Mouse (Mus musculus) lung, embryonic 15.5 days (tissue): ENCODE measurements around the gene Actb. TPM values are rescaled to one million over a fixed set of nuclear protein-coding genes. Genes with fewer than 3 reads are reported as not detected.

Experiments used
- ATAC-seq: fragments of 200-750 bp; cut with Nextera tagmentation; 2 replicates; pipeline ENCODE4 v1.8.0; 2017; ENCODE audit warnings: moderate number of reproducible peaks, borderline replicate concordance; ENCODE audit not compliant: low FRiP score, low TSS enrichment; ENCODE audit errors: extremely low read depth
- H3K27ac ChIP-seq: fragments of 300-500 bp; sonication (generic); 2 replicates; pipeline ENCODE4 v1.5.1; 2015; ENCODE audit warnings: moderate library complexity, mild to moderate bottlenecking, inconsistent platforms
- H3K27me3 ChIP-seq: fragments of 300-500 bp; sonication (generic); 2 replicates; pipeline ENCODE4 v1.6.1; 2015; ENCODE audit warnings: inconsistent platforms
- H3K36me3 ChIP-seq: fragments of 300-500 bp; sonication (generic); 2 replicates; pipeline ENCODE4 v1.6.1; 2015; ENCODE audit warnings: inconsistent platforms
- H3K4me1 ChIP-seq: fragments of 300-500 bp; sonication (generic); 2 replicates; pipeline ENCODE4 v1.6.1; 2015; ENCODE audit warnings: inconsistent platforms
- H3K4me2 ChIP-seq: fragments of 300-500 bp; sonication (generic); 2 replicates; pipeline ENCODE4 v1.6.1; 2015; ENCODE audit warnings: inconsistent platforms, mild to moderate bottlenecking, moderate library complexity
- H3K4me3 ChIP-seq: fragments of 300-500 bp; sonication (generic); 2 replicates; pipeline ENCODE4 v1.5.1; 2015; ENCODE audit warnings: mild to moderate bottlenecking, inconsistent platforms
- H3K9ac ChIP-seq: fragments of 300-500 bp; sonication (generic); 2 replicates; pipeline ENCODE4 v1.6.1; 2015; ENCODE audit warnings: inconsistent platforms
- H3K9me3 ChIP-seq: fragments of 300-500 bp; sonication (generic); 2 replicates; pipeline ENCODE4 v1.6.1; 2016; ENCODE audit warnings: inconsistent platforms
- WGBS: fragments of 180-500 bp; shearing (Covaris S2); methylation state at CpG from one replicate; pipeline ENCODE4 v1.1.7; 2015; 5-methylcytosine and 5-hydroxymethylcytosine counted together
- polyA plus RNA-seq: library from polyadenylated mRNA; unstranded; fragments of >200 nt; fragmentation: Nextera tagmentation; extraction: Ambion mirVana; gene quantifications from 2 replicates; pipeline ENCODE4 v1.2.1, GENCODE M21; 2015

Gene Actb
- polyA plus RNA-seq, 1 experiment from 2014 or later, result 15,606 TPM

DNA sequence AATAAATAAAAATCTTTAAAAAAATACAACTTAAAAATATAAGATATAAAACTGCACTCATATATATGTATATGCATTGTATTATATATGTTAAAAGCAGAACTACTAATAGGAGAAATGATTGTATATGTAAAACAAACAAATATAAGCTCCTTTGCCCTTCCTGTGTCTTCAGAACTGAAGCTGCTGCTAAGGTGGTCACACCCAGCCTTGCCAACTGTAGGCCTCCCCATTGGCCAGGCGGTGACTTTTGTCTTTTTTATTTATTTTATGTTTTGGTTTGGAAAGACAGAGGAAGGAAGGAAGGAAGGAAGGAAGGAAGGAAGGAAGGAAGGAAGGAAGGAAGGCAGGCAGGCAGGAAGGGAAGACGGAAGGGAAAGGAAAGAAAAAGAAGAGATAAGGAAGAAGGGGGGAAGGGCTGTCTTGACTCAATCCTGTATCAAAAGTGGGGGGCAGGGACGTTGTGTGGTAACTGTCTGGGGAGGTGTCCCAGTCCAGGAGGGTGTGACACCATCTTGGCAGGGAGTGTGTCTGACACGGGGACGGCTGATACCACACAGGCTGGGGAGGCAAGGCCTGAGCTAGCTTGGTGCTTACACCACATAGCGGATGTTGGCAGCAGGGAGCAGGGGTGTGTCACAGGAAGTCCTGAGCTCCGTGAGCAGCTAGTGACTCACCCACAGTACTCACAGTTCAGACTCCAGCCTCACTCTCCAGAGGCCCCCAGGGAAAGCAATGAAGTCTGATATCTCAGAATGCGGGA lies 13.9 kb upstream of the Actb start:
- H3K4me3 ChIP-seq, result no peak overlapping the region
- peaks cover 19% of the 10 kb centered on the region for H3K4me1 ChIP-seq
- no peaks in the 10 kb centered on the region for H3K27me3 ChIP-seq
- H3K27ac ChIP-seq, result peak overlapping the region; percentile 76
- H3K9me3 ChIP-seq, result no peaks in the 10 kb centered on the region
- peak overlapping the region; percentile 19; the same call in 1 of the 2 replicates for H3K4me2 ChIP-seq
- no peaks in the 10 kb centered on the region for H3K36me3 ChIP-seq
- 28% methylated on average over 8 of the region's 8 CpGs for WGBS
- H3K9ac ChIP-seq, result no peak overlapping the region
- ATAC-seq, result peak; percentile 94

DNA sequence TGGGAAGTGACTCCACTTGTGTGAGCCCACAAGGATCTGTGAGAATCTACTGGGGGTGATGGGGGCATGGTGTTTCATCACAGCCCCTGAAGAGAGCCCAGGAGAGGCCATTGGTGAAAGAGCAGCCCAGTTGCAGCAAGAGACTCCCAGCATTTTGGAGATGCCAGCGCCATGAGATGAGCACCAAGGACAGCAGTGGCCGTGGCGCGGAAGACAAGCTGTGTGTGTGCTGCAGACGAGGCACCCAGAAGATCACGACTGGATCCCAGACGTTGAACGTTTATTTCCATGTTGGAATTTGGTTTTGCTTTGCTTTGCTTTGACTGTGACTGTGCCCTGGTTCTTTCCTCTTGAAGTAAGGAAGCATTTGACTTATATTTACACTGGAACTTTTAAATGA lies 10.8 kb upstream of the Actb start:
- no peak for ATAC-seq
- Histone ChIP-seq H3K9ac (no peak overlapping the region), H3K27me3 (no peaks in the 10 kb centered on the region), H3K4me1 (peaks cover 14% of the 10 kb centered on the region), H3K27ac (no peak overlapping the region), H3K36me3 (no peaks in the 10 kb centered on the region), H3K4me3 (no peak overlapping the region), H3K4me2 (no peak overlapping the region), H3K9me3 (no peaks in the 10 kb centered on the region)
- WGBS, result 81% methylated on average over 8 of the region's 8 CpGs

DNA sequence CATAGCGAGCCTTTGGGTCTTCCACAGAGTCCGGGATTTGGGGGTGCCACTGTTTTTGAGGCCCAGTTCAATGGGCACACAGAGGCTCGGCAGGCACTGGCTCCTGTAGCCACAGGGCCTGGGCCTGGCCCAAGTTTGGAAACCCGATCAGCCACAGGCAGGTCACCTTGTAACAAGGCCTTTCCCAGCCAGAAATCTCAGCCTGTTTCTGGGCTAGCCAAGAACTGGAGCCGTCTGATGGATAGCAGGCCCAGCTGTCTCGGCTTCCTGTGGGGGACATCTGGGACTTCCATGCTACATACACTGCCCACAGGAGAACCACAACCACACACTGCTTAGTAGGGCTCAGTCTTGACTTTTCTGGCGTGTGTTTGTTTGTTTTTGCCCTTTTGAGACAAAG lies 10.0 kb upstream of the Actb start:
- Histone ChIP-seq H3K4me2 (no peak overlapping the region), H3K4me1 (peaks cover 11% of the 10 kb centered on the region), H3K9me3 (no peaks in the 10 kb centered on the region), H3K27me3 (no peaks in the 10 kb centered on the region), H3K36me3 (no peaks in the 10 kb centered on the region), H3K4me3 (no peak overlapping the region), H3K9ac (no peak overlapping the region), H3K27ac (no peak overlapping the region)
- 76% methylated on average over 7 of the region's 7 CpGs for WGBS
- no peak for ATAC-seq

DNA sequence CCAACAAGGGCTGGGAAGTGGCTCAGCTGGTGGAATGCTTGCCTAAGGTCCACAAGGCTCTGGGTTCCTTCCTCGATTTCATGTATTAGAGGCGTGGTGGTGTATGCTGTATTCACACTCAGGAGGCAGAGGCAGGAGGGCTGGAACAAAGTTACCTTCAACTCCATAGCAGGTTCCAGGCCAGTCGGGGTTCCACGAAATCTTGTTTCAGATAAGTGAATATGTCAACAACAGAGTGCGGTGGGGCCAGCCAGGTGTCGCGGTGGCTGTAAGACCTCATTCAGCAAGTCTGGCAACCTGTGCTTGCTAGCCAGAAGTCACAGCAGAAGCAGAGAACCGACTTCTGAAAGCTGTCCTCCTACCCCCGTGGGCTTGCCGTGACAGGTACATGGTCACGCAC lies 8.7 kb upstream of the Actb start:
- Histone ChIP-seq H3K9ac (no peak overlapping the region), H3K4me1 (peaks cover 4% of the 10 kb centered on the region), H3K27ac (no peak overlapping the region), H3K36me3 (no peaks in the 10 kb centered on the region), H3K4me3 (no peak overlapping the region), H3K4me2 (no peak overlapping the region), H3K9me3 (no peaks in the 10 kb centered on the region), H3K27me3 (no peaks in the 10 kb centered on the region)
- 63% methylated on average over 11 of the region's 11 CpGs for WGBS
- ATAC-seq, result no peak

DNA sequence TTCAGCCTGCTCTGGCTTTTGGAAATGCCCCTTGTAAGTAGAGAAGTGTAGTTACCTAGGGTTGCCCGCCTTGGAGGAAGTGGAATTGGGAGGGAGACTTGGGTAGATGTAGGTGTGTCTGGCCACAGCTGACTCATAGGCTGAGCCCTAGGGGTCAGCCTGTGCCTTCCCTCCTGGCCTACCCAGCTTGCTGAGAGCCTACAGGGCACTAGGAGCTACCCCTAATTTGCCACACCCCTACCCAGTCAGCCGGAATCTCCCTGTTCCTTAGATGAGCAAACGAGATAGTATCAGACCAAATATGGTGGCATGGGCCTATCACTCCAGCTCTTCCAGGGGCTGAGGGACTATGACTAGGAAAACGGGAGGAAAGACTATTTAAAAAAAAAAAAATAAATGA lies 6.2 kb upstream of the Actb start:
- 70% methylated on average over 4 of the region's 4 CpGs for WGBS
- Histone ChIP-seq H3K27ac (no peak overlapping the region), H3K4me3 (no peak overlapping the region), H3K9ac (no peak overlapping the region), H3K27me3 (no peaks in the 10 kb centered on the region), H3K36me3 (no peaks in the 10 kb centered on the region), H3K4me1 (peaks cover 29% of the 10 kb centered on the region), H3K9me3 (no peaks in the 10 kb centered on the region), H3K4me2 (no peak overlapping the region)
- ATAC-seq, result no peak

DNA sequence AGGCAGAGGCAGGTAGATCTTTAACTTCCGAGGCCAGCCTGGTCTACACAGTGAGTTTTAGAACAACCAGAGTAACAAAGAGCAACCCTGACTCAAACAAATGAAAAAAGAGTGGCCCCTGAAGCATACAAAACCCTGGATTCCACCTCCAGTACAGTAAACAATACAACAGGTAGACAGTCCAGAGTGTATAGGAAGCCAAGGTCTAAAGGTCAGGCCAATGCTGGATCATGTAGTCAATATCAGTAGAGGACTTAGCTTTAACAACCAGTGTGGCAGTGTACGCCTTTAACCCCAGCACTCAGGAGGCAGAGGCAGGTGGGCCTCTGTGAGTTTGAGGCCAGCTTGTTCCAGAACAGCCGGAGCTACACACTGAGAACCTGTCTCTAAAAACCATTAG lies 5.8 kb upstream of the Actb start:
- 92% methylated on average over 3 of the region's 3 CpGs for WGBS
- ATAC-seq, result no peak

DNA sequence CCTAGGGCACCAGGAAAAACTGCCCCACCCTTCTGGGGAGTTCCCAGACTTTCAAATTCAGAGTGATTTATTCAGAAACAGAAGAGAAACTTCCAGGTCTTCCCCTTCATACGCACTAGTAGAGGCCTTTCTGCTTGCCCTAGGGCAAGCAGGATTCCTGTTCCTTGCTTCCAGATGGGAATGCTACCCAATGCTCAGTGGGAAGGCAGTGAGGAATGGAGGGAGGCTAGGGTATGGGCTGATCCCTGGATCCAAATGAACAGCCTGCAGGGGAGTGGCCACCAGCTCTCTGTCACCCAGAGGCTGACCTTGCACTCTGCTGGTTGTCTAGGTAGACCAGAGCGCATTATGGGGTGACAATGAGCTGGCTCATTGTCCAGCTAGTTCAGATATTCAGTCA lies 5.1 kb upstream of the Actb start:
- Histone ChIP-seq H3K27me3 (no peaks in the 10 kb centered on the region), H3K4me2 (no peak overlapping the region), H3K9ac (no peak overlapping the region), H3K9me3 (no peaks in the 10 kb centered on the region), H3K4me3 (no peak overlapping the region), H3K4me1 (peaks cover 39% of the 10 kb centered on the region), H3K36me3 (no peaks in the 10 kb centered on the region), H3K27ac (no peak overlapping the region)
- WGBS, result 91% methylated on average over 2 of the region's 2 CpGs
- ATAC-seq, result no peak

More for the DNA sequence above, 5.8 kb upstream of the Actb start:
- H3K4me3 ChIP-seq, result no peak overlapping the region
- no peaks in the 10 kb centered on the region for H3K27me3 ChIP-seq
- H3K27ac ChIP-seq, result no peak overlapping the region
- no peak overlapping the region for H3K9ac ChIP-seq
- no peaks in the 10 kb centered on the region for H3K36me3 ChIP-seq
- H3K4me2 ChIP-seq, result no peak overlapping the region
- no peaks in the 10 kb centered on the region for H3K9me3 ChIP-seq
- H3K4me1 ChIP-seq, result peaks cover 33% of the 10 kb centered on the region

DNA sequence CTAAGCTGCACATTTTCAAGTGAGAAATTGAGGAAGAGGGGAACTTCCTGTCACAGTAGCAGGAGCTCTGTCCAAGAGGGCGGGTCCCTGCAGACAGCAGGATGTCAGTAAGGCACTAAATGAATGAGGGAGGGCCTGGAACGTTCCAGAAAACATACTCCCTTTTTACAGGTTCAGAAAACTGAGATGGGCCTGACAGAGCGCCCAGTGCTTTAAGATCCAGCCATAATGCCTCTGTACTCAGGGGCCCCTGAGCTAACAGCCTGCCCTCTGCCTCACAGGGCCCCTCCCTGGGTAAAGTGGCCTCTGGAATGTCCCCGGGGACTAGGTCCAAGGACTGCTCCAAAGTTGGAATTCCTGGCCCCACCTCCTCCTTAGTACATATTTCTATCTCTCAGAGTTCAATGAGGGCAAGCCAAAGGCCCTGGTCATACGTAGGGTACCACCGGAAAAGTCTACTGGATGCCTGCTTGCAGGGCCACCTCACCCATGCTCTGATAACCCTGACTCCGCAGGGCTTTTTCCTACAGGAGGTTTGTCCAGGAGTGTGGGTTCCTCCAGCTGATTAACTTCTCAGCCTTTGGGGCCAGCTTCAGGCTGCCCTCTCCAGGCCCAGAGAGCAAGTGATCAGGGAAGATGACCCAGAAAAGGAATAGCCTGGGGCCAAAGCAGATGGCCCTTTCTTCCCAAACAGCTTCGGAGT lies 3.2 kb upstream of the Actb start:
- Histone ChIP-seq H3K36me3 (peaks cover 8% of the 10 kb centered on the region), H3K4me1 (peaks cover 41% of the 10 kb centered on the region), H3K9me3 (no peaks in the 10 kb centered on the region), H3K9ac (peak overlapping the region; percentile 27; the same call in 1 of the 2 replicates), H3K27ac (peak overlapping the region; percentile 100), H3K4me3 (0 out of 2 replicates have a peak overlapping the region, but pooled peaks have one; percentile 14), H3K4me2 (peak overlapping the region; percentile 88), H3K27me3 (no peaks in the 10 kb centered on the region)
- ATAC-seq, result no peak
- 28% methylated on average over 8 of the region's 8 CpGs for WGBS

DNA sequence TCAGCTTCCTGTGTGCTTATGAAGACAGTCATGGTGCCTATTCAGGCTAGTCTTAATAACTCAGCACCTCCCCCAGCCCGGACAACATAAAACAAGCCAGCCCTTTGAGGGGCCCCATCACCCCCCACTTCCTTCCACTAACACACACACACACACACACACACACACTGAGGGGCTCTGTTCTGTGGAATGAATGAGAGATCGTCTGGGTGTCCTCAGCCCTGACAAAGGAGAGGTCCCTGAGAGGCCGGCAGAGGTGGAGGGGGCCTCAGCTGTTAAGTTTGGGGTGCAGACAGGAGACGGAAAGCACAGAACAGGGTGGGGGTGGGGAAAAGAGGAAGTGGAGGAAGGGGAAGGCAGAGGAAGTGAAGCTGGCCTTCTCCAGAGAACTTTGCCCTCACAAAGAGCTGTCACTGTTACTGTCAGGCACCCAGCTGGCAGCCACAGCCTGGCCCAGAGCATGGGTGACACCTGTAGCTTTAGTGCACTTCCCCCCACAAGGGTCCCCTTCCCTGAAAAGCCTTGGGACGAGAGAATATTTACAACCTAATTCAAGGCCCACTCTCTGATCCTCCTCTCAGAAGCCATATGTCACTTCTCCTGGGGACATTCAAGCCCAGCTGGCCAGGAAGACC lies 2.5 kb upstream of the Actb start:
- Histone ChIP-seq H3K4me1 (peaks cover 48% of the 10 kb centered on the region), H3K4me3 (0 out of 2 replicates have a peak overlapping the region, but pooled peaks have one; percentile 14), H3K9me3 (no peaks in the 10 kb centered on the region), H3K27me3 (no peaks in the 10 kb centered on the region), H3K27ac (peak overlapping the region; percentile 100), H3K36me3 (peaks cover 14% of the 10 kb centered on the region), H3K9ac (peak overlapping the region; percentile 27; the same call in 1 of the 2 replicates), H3K4me2 (peak overlapping the region; percentile 88)
- WGBS, result 12% methylated on average over 5 of the region's 5 CpGs
- ATAC-seq, result no peak

DNA sequence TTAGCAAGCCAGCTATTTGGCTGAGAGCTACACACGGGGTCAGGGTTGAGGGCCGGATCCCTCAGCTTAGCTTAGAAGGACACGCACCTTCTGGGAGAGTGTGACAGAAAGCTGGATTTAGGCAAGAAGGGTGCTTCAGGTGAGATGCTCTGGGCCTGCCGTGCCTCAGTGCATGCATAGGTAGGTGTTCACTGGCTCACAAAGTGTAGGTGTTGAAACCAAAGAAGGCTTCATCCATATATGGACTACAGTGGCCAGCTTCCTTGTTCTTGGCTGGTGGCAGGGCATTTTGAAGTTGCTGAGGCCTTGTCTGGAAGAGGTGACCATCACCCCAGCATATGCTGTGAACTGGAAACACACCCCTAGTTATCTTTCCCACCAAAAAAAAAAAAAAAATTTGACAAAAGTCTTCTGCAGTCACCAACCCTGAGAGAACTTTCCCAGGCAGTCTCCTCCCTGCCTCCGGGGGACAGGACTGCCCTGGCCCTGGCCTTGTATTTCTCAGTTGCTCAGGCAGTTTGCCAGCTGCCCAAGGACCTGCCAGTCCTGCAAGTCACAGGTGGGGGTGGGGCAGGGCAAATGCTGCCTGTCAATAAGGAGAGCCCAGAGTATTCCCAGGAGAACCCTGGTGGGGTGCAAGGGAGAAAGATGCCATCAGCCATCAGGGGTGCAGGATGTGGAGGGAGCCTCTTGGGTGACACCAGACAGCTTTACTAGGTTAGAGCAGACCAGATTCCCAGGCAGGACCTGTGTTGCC lies 1.4 kb upstream of the Actb start:
- Histone ChIP-seq H3K4me1 (peaks cover 56% of the 10 kb centered on the region), H3K36me3 (peaks cover 24% of the 10 kb centered on the region), H3K4me3 (peak overlapping the region; percentile 90), H3K27me3 (no peaks in the 10 kb centered on the region), H3K27ac (peak overlapping the region; percentile 100), H3K9ac (peak overlapping the region; percentile 67), H3K4me2 (peak overlapping the region; percentile 88), H3K9me3 (no peaks in the 10 kb centered on the region)
- ATAC-seq, result no peak
- 37% methylated on average over 5 of the region's 5 CpGs for WGBS

DNA sequence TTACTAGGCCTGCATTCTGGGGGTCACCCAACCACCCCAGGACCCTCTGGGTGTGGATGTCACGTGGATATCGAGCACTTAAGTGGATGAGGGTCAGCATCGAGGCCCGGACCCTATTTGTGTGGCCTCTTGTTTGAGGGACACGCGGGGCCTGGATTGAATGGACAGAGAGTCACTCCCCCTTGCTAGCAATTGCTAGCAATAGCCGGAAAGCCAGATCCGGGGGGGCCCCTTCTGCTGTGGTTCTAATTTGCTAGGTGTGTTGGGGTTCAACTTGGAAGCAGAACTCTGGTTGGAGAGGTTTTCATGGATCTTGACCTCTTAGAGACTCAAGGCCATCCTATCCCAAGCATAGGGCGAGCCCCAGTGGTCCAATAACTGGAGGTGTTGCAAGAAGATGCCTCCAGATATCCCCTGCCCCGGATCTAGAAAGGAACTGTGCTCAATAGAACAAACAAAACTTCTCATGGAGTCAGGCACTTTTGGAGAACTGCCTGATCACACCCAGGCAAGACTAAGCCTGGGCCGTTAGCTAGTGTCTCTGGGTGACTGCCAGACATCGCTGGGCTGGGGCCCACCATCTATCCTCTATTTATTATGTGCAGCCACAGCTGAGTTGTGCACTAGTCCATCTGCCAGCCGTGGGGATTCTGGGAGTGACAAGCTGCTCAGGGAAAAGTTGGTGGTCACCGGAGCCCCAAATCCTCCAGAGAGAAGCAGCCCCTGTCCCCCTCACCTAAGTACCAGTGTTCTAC lies 671 bp upstream of the Actb start:
- Histone ChIP-seq H3K9ac (peak overlapping the region; percentile 67), H3K27me3 (no peaks in the 10 kb centered on the region), H3K4me2 (peak overlapping the region; percentile 88), H3K4me1 (peaks cover 63% of the 10 kb centered on the region), H3K36me3 (peaks cover 31% of the 10 kb centered on the region), H3K4me3 (peak overlapping the region; percentile 90), H3K27ac (peak overlapping the region; percentile 100), H3K9me3 (no peaks in the 10 kb centered on the region)
- ATAC-seq, result peak; percentile 28; the same call in 1 of the 2 replicates
- 10% methylated on average over 14 of the region's 14 CpGs for WGBS
